Mouse (Mus musculus) erythroblast, embryonic 14.5 days (primary cell): ENCODE measurements around the gene Pms2. TPM values are rescaled to one million over a fixed set of nuclear protein-coding genes. Genes with fewer than 3 reads are reported as not detected.

Experiments
- H3K27me3 ChIP-seq: 2 replicates; pipeline ENCODE4 v1.6.1; 2012; ENCODE audit warnings: inconsistent platforms; ENCODE audit not compliant: control insufficient read depth
- H3K36me3 ChIP-seq: 2 replicates; pipeline ENCODE4 v1.6.1; 2012; ENCODE audit warnings: mild to moderate bottlenecking, inconsistent platforms; ENCODE audit not compliant: control insufficient read depth
- H3K4me1 ChIP-seq: 2 replicates; pipeline ENCODE4 v1.6.1; 2012; ENCODE audit warnings: inconsistent platforms; ENCODE audit not compliant: control insufficient read depth
- H3K4me3 ChIP-seq: replicated peaks from 2 replicates; pipeline ENCODE3; 2012; ENCODE audit warnings: moderate library complexity, mild to moderate bottlenecking, inconsistent platforms
- H3K9me3 ChIP-seq: 2 replicates; pipeline ENCODE4 v1.6.1; 2012; ENCODE audit warnings: low read length, inconsistent platforms, mixed read lengths; ENCODE audit not compliant: control insufficient read depth
- GATA1 ChIP-seq: IDR thresholded peaks from 2 replicates; pipeline ENCODE4 v1.6.1; 2012; ENCODE audit warnings: low read length, inconsistent platforms, mixed read lengths
- TAL1 ChIP-seq: IDR thresholded peaks from 3 replicates; pipeline ENCODE4 v1.6.1; 2012; ENCODE audit warnings: low read length, inconsistent platforms, mixed read lengths
- polyA plus RNA-seq: library from polyadenylated mRNA; stranded (reverse); fragments of >175 nt; gene quantifications from 2 replicates; pipeline ENCODE4 v1.2.3, GENCODE M21; 2012

Gene Pms2
- polyA plus RNA-seq, 1 experiment: 0.28 TPM

DNA sequence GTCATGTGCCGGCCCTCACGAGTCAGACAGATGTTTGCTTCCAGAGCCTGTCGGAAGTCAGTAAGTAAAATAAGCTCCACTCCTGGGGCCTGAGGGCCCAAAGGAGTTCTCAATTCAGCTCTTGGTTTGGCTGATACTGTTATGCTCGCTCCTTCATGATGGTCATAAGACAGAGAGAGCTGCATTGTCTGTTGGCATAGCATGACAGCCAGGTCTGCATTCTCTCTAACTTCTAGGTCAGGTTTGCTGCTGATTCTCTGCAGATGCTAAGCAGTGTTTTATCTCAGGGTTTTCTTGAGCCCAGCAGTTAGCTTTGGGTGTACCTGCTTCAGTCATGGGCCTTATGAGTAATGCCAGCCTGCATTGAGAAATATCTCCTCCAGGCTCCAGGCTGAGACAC lies 19.5 kb downstream of the Pms2 start:
- Histone ChIP-seq H3K27me3 (no peaks in the 10 kb centered on the region), H3K9me3 (no peaks in the 10 kb centered on the region), H3K36me3 (peaks cover 91% of the 10 kb centered on the region), H3K4me1 (peaks cover 25% of the 10 kb centered on the region), H3K4me3 (no peak overlapping the region)
- no peak for TF ChIP-seq GATA1
- no peak for TF ChIP-seq TAL1

GRCm38 (mm10) chr5:143930656-143931055 lies 20.9 kb downstream of the Pms2 start:
- no peak overlapping the region for H3K4me3 ChIP-seq
- H3K9me3 ChIP-seq: no peaks in the 10 kb centered on the region
- H3K36me3 ChIP-seq: peaks cover 78% of the 10 kb centered on the region
- no peaks in the 10 kb centered on the region for H3K27me3 ChIP-seq
- H3K4me1 ChIP-seq: peaks cover 12% of the 10 kb centered on the region
- TF ChIP-seq GATA1 (no peak), TAL1 (no peak)

DNA sequence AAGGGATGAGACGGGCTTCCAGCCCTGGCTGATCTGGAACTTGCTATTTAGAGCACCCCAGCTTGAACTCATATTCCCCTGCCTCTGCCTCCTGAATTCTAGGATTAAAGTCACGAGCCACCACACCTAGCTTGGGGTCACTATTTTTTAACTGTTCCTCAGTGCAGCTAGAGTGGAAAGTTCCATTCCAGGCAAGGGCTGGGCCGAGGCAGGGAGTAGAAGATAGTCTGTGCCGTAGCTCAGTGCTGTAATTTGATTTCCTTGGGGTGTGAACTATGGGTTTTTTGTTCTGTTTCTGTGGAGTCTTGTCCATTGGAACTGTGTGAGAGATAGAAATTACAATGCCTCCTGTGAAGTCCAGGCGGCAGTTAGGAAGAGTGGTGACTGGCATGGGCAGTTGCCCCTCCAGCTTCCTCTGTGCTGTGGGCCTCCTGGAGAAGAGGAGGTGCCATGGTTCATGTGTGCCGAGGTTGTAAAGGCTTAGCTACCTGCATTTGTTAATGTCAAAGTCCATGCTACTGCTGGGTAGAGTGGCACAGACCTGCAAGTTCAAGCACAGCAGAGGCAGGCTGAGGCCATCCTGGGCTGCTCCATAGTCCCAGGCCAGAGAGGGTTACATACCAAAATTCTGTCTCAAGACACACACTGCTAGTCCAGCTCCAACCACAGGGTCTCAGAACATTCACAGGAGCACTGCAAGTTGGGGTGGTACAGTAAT lies 22.3 kb downstream of the Pms2 start:
- Histone ChIP-seq H3K27me3 (no peaks in the 10 kb centered on the region), H3K36me3 (peaks cover 64% of the 10 kb centered on the region), H3K9me3 (no peaks in the 10 kb centered on the region), H3K4me3 (no peak overlapping the region), H3K4me1 (peaks cover 6% of the 10 kb centered on the region)
- TF ChIP-seq GATA1 (no peak), TAL1 (no peak)

DNA sequence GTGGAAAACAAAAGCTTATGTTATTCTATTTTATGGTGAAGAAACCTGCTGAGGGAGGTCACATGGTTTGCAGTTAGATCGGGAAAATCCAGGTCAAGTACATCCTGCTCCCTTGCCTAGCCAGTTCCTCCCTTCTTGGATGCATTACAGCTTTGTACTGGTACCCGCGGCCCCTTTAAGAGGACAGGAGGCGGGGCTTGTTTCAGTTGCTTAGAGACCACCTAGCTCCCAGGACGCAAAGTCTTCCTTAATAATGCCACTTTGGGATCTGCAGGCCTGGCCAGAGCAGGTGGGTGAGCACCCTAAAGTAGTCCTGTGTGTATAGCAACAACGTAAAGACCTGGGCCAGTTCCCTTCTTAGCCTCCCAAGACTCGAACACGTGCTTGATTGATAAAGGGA lies 23.1 kb downstream of the Pms2 start, which contains the start of gene Rsph10b:
Gene Rsph10b, plus strand, starts transcription at position 205 of the 400 bp plus-strand sequence.
- no peaks in the 10 kb centered on the region for H3K9me3 ChIP-seq
- peaks cover 10% of the 10 kb centered on the region for H3K4me1 ChIP-seq
- peaks cover 56% of the 10 kb centered on the region for H3K36me3 ChIP-seq
- H3K27me3 ChIP-seq: no peaks in the 10 kb centered on the region
- no peak within 1 kb of the TSS for H3K4me3 ChIP-seq
- no peak for TF ChIP-seq TAL1
- no peak for TF ChIP-seq GATA1

DNA sequence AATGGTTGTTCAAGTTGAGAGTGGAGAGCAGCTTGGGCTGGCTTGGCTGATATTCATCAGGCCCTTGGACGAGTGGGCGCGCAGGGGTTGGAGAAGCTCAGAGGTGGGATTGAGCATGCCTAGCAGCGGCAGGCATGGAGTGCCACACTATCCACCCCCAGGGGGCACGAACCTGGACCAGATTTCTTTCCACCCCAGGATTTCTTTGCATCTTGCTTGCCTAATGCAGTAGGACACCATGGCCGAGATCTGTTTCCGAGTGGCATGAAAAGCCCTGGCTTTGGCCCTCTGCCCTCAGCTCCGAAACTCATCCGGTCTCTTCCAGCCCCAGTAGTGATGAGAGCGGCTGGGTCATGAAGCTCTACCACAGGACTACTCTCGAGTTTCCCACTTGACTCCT lies 23.6 kb downstream of the Pms2 start:
- no peaks in the 10 kb centered on the region for H3K9me3 ChIP-seq
- peaks cover 10% of the 10 kb centered on the region for H3K4me1 ChIP-seq
- H3K27me3 ChIP-seq: no peaks in the 10 kb centered on the region
- H3K4me3 ChIP-seq: no peak overlapping the region
- peaks cover 50% of the 10 kb centered on the region for H3K36me3 ChIP-seq
- no peak for TF ChIP-seq TAL1
- TF ChIP-seq GATA1: no peak

- Histone ChIP-seq H3K27me3 (no peaks in the 10 kb centered on the region), H3K9me3 (no peaks in the 10 kb centered on the region), H3K4me1 (peaks cover 10% of the 10 kb centered on the region), H3K36me3 (peaks cover 46% of the 10 kb centered on the region), H3K4me3 (no peak overlapping the region)
- TF ChIP-seq TAL1 (no peak), GATA1 (no peak)
Observed at GRCm38 (mm10) chr5:143933875-143934274, 24.1 kb downstream of the Pms2 start.

DNA sequence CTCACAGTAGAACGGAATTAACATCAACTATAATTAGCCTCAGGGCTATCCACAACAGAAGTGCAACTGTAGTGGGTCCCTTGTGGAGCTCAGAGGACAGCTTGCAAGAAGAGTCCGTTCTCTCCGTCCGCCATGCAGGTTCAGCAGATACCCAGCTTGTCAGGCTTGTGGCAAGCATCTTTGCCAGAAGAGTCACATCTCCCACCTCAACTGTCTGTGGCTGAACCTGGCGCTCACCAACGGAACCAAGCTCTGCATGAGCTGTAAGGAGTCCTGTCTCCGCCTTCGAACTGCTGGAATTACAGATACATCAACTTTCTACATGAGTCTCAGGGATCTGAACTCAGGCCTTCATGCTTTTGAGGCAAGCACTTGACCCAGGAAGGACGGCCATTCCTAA lies 26.4 kb downstream of the Pms2 start:
- peaks cover 24% of the 10 kb centered on the region for H3K36me3 ChIP-seq
- peaks cover 13% of the 10 kb centered on the region for H3K4me1 ChIP-seq
- TF ChIP-seq GATA1: no peak
- TF ChIP-seq TAL1: no peak
- H3K9me3 ChIP-seq: peaks cover 2% of the 10 kb centered on the region; the same call in 1 of the 2 replicates
- no peaks in the 10 kb centered on the region; the same call in 1 of the 2 replicates for H3K27me3 ChIP-seq
- no peak overlapping the region for H3K4me3 ChIP-seq

DNA sequence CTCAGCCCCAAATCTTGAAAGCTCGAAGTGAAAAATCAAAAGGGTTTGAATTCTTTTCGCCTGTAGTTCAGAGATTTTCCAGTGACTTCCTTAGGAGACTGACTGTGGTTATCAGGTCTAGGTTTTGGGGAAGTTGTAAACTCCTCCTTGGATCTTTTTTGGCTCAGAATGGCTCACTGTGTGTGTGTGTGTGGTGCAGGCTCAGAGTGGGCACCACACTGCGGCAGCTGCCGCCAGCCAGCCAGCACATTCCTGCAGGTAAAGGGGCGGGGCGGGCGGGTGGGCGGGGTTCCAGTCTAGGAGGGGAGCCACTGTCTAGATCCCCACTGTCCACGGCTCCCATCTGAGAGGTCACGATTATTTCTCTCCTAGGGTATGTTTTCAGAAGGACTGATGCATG lies 31.8 kb downstream of the Pms2 start:
- peaks cover 4% of the 10 kb centered on the region; the same call in 1 of the 2 replicates for H3K27me3 ChIP-seq
- H3K4me1 ChIP-seq: peaks cover 8% of the 10 kb centered on the region
- TF ChIP-seq GATA1 (no peak), TAL1 (no peak)
- H3K9me3 ChIP-seq: peaks cover 2% of the 10 kb centered on the region; the same call in 1 of the 2 replicates
- no peaks in the 10 kb centered on the region for H3K36me3 ChIP-seq
- no peak overlapping the region for H3K4me3 ChIP-seq

GRCm38 (mm10) chr5:143943231-143944125 lies 33.7 kb downstream of the Pms2 start:
- H3K36me3 ChIP-seq: no peaks in the 10 kb centered on the region
- H3K4me3 ChIP-seq: no peak overlapping the region
- peaks cover 4% of the 10 kb centered on the region; the same call in 1 of the 2 replicates for H3K27me3 ChIP-seq
- TF ChIP-seq TAL1 (no peak), GATA1 (no peak)
- peaks cover 2% of the 10 kb centered on the region; the same call in 1 of the 2 replicates for H3K9me3 ChIP-seq
- peaks cover 3% of the 10 kb centered on the region for H3K4me1 ChIP-seq
